Mouse (Mus musculus) bone marrow macrophage, adult 2 months (primary cell): ENCODE results near the gene Axin1. TPM values are rescaled to one million over a fixed set of nuclear protein-coding genes. Genes with fewer than 3 reads are reported as not detected.

ENCODE experiments used
- H3K27ac ChIP-seq: 2 replicates; pipeline ENCODE4 v1.5.1; 2012; ENCODE audit warnings: low read depth, low read length; ENCODE audit not compliant: insufficient read depth
- H3K4me1 ChIP-seq: 2 replicates; pipeline ENCODE4 v1.6.1; 2012; ENCODE audit warnings: low read length; ENCODE audit not compliant: control insufficient read depth, insufficient read depth
- H3K4me3 ChIP-seq: 2 replicates; pipeline ENCODE4 v1.5.1; 2012; ENCODE audit warnings: mild to moderate bottlenecking, low read length, moderate library complexity; ENCODE audit not compliant: insufficient read depth
- CTCF ChIP-seq: IDR thresholded peaks from 2 replicates; pipeline ENCODE4 v1.5.1; 2012; ENCODE audit warnings: low read depth, mild to moderate bottlenecking, low read length, moderate library complexity
- POLR2A ChIP-seq: IDR thresholded peaks from 2 replicates; pipeline ENCODE4 v1.6.1; 2012; ENCODE audit warnings: mild to moderate bottlenecking, low read depth, low read length, borderline replicate concordance
- polyA plus RNA-seq: library from polyadenylated mRNA; stranded (reverse); fragments of >200 nt; gene quantifications from 2 replicates; pipeline ENCODE4 v1.2.4, GENCODE M21; 2012; ENCODE audit not compliant: missing spikeins, insufficient read depth, insufficient read length

Axin1 gene
- polyA plus RNA-seq, 1 experiment, result 40.1 TPM

DNA sequence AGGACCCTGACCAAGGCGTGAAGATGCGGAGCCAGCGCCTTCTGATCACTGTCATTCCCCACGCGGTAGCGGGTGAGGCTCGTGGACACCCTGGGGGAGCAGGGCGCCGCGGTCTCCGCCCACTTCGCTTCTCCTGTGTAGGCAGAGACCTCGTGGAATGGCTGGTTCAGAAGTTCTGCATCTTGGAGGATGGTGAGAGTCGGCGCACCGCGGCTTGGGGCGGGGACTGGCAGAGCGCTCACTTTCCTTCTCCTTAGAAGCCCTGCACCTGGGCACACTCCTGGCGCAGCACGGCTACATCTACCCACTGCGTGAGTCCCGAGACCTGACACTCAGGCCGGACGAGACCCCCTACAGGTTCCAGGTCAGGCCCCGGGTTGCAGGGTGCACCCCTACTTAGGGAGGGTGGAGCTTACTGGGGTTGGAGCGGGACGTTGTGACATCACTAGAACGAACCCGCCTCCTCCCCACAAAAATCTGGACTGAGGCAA lies 64.9 kb downstream of the Axin1 start:
- no peaks in the 10 kb centered on the region for H3K4me1 ChIP-seq
- TF ChIP-seq CTCF, result no peak
- no peak for TF ChIP-seq POLR2A

DNA sequence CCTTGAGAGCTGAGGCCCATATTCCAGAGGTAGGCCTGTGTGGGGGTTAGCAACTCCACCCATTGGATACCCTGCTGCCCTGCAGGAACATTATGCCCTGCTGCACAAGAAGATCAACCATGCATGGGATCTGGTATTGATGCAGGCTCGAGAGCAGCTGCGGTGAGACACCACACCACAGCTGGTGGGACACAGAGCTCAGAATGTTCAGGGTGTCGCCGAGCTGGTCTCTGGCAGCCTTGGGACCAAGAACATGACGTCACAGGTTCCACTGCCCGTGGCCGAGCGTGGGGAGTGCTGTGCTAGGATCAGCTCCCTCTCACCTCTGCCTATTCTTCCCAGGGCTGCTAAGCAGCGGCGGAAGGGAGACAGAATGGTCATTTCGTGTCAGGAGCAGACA lies 66.3 kb downstream of the Axin1 start:
- Histone ChIP-seq H3K4me3 (no peak overlapping the region), H3K27ac (no peak overlapping the region), H3K4me1 (no peaks in the 10 kb centered on the region)
- TF ChIP-seq POLR2A (no peak), CTCF (no peak)

More for the DNA sequence above, 64.9 kb downstream of the Axin1 start:
- Histone ChIP-seq H3K4me3 (peak overlapping the region; percentile 55), H3K27ac (no peak overlapping the region)

GRCm38 (mm10) chr17:26206392-26206791 lies 67.9 kb downstream of the Axin1 start:
- TF ChIP-seq POLR2A (no peak), CTCF (no peak)
- Histone ChIP-seq H3K4me3 (no peak overlapping the region), H3K4me1 (no peaks in the 10 kb centered on the region), H3K27ac (no peak overlapping the region)

- H3K4me3 ChIP-seq, result no peak within 1 kb of the TSS
Measured at GRCm38 (mm10) chr17:26207686-26208085, 69.2 kb downstream of the Axin1 start, which contains the start of gene Arhgdig. Gene Arhgdig, minus strand, starts transcription at chr17:26207786.

GRCm38 (mm10) chr17:26212241-26212640 lies 73.8 kb downstream of the Axin1 start:
- H3K27ac ChIP-seq, result no peak overlapping the region

More at GRCm38 (mm10) chr17:26207686-26208085, 69.2 kb downstream of the Axin1 start, which contains the start of gene Arhgdig:
- Histone ChIP-seq H3K27ac (no peak within 1 kb of the TSS), H3K4me1 (no peaks in the 10 kb centered on the region)
- TF ChIP-seq POLR2A (no peak), CTCF (no peak)

GRCm38 (mm10) chr17:26212681-26213080 lies 74.2 kb downstream of the Axin1 start:
- no peak overlapping the region for H3K27ac ChIP-seq
- no peaks in the 10 kb centered on the region for H3K4me1 ChIP-seq
- no peak overlapping the region for H3K4me3 ChIP-seq
- TF ChIP-seq POLR2A (no peak), CTCF (no peak)

More at GRCm38 (mm10) chr17:26212241-26212640, 73.8 kb downstream of the Axin1 start:
- Histone ChIP-seq H3K4me1 (no peaks in the 10 kb centered on the region), H3K4me3 (no peak overlapping the region)
- TF ChIP-seq POLR2A, result no peak
- no peak for TF ChIP-seq CTCF

DNA sequence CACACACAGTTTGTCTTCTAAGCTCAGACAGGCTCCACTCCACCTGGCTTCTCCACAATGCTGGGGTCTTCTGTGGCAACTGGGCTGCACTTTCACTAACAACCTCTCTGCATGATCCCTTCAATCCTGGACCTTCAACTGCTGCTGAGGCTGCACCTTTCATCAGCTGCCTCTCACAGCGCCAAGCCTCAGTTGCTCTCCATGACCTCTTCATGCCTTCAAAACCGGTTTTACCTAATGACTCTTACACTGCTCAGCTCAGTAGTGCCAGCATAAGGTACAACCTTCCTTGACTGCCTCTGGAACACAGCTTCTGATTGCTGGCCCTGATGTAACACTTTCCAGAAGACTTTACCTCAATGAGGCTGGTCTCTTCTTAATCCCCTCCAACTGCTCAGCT lies 83.0 kb downstream of the Axin1 start:
- Histone ChIP-seq H3K27ac (no peak overlapping the region), H3K4me1 (no peaks in the 10 kb centered on the region), H3K4me3 (no peak overlapping the region)
- TF ChIP-seq CTCF (no peak), POLR2A (no peak)

- no peak overlapping the region for H3K4me3 ChIP-seq
- peaks cover 6% of the 10 kb centered on the region for H3K4me1 ChIP-seq
- no peak overlapping the region for H3K27ac ChIP-seq
- no peak for TF ChIP-seq POLR2A
- no peak for TF ChIP-seq CTCF
Measured at GRCm38 (mm10) chr17:26225150-26225549, 86.7 kb downstream of the Axin1 start.

DNA sequence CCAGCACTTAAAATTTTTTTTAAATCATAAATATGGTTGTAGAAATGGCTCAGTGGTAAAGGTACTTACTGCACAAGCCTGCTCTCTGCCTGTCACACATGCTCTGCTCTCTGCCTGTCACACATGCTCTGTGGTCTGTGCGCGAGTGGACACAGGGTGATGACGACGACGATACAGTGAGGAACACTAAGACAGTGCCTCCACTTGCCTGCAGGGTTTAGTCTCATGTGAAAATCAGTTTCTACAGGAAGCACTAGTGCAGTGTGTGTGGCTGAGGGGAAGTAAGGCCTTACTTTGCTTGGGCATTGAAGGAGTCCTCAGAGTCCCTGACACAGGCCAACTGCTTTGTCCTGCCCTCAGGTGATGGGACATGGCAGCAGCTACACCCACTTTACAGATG lies 91.3 kb downstream of the Axin1 start:
- H3K4me1 ChIP-seq, result peaks cover 27% of the 10 kb centered on the region
- no peak overlapping the region for H3K4me3 ChIP-seq
- no peak for TF ChIP-seq CTCF
- TF ChIP-seq POLR2A, result no peak
- peak overlapping the region; percentile 96 for H3K27ac ChIP-seq

DNA sequence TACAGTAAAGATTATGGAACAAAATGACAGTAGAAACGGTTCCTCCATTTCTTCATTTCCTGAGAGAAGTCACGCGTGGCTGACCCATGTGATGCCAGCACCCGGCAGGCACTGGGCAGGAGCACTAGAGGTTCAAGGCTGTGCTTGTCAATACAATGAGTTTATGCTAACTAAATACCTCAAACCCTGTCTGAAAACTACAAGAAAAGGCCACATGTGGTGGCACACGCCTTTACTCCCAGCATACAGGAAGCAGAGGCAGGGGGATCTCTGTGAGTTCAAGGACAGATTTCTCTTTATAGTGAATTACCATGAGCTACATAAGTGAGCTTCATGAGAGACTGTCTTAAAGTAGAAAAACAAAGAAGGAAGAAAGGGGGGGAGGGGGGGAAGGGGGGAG lies 92.7 kb downstream of the Axin1 start:
- H3K4me3 ChIP-seq, result no peak overlapping the region
- peaks cover 37% of the 10 kb centered on the region for H3K4me1 ChIP-seq
- peak overlapping the region; percentile 96 for H3K27ac ChIP-seq
- TF ChIP-seq CTCF (no peak), POLR2A (no peak)

- TF ChIP-seq CTCF (peak; percentile 27; the same call in 1 of the 2 replicates), POLR2A (no peak)
- H3K4me1 ChIP-seq, result peaks cover 51% of the 10 kb centered on the region
- H3K4me3 ChIP-seq, result no peak overlapping the region
- H3K27ac ChIP-seq, result no peak overlapping the region
Measured at GRCm38 (mm10) chr17:26232863-26233262, 94.4 kb downstream of the Axin1 start.
